Mouse (Mus musculus): ENCODE results near the gene Ndc80.
"Not testable (repeated sequence)": the region's sequence is repeated elsewhere in the genome, so short reads cannot be mapped to it uniquely, and the experiment has no call there.

Ndc80 gene

DNA sequence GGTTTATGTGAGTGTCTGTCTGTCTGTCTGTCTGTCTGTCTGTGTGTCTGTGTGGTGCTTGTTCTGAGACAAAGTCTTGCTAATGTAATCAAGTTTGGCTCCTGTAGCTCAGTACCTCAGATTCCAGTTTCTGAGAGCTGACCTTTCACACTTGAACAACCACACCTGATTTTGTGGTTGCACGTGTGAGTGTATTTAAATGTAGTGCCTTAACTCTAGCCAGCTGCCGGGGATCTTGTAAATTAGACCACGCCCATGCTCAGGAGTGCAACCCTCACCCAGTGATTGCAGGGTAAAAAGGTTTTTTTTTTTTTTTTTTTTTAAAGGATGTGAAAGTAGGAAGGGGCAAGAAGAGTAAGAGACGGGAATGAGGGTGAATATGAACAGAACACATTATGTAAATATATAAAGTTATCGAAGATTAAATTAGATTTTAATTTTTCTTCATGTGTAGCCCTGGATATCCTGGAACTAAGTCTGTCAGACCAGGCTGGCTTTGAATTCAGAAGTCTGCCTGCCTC lies 47.2 kb downstream of the Ndc80 start:
- DNase-seq (ENCODE audit: inconsistent age in 2 of 2, low spot score in 1 of 2): no peak

GRCm38 (mm10) chr17:71477481-71477880 lies 49.2 kb downstream of the Ndc80 start:
- DNase-seq (ENCODE audit: inconsistent age in 2 of 2, low spot score in 1 of 2): no peak

- peak; percentile 45 to 87 for DNase-seq (ENCODE audit: inconsistent age in 2 of 2, low spot score in 1 of 2)
Measured at GRCm38 (mm10) chr17:71476346-71477020, 50.2 kb downstream of the Ndc80 start.

GRCm38 (mm10) chr17:71475705-71476089 lies 51.0 kb downstream of the Ndc80 start:
- DNase-seq (ENCODE audit: inconsistent age in 2 of 2, low spot score in 1 of 2): peak; percentile 83 to 92

GRCm38 (mm10) chr17:71474762-71475704 lies 51.6 kb downstream of the Ndc80 start, which contains the start of gene Smchd1:
Smchd1 (minus strand) TSS chr17:71475343.
- DNase-seq (ENCODE audit: inconsistent age in 2 of 2, low spot score in 1 of 2): peak; percentile 97 to 98

- DNase-seq (ENCODE audit: inconsistent age in 2 of 2, low spot score in 1 of 2): no peak
Measured at GRCm38 (mm10) chr17:71474128-71474527, 52.5 kb downstream of the Ndc80 start.

- DNase-seq (ENCODE audit: inconsistent age in 2 of 2, low spot score in 1 of 2): no peak
Measured at GRCm38 (mm10) chr17:71471261-71471660, 55.4 kb downstream of the Ndc80 start.

- no peak for DNase-seq (ENCODE audit: inconsistent age in 2 of 2, low spot score in 1 of 2)
Measured at GRCm38 (mm10) chr17:71460312-71460711, 66.3 kb downstream of the Ndc80 start.

GRCm38 (mm10) chr17:71459818-71460217 lies 66.8 kb downstream of the Ndc80 start, which contains the start of gene Gm4707:
Gm4707 (minus strand) TSS chr17:71459918.
- DNase-seq (ENCODE audit: inconsistent age in 2 of 2, low spot score in 1 of 2): no peak

DNA sequence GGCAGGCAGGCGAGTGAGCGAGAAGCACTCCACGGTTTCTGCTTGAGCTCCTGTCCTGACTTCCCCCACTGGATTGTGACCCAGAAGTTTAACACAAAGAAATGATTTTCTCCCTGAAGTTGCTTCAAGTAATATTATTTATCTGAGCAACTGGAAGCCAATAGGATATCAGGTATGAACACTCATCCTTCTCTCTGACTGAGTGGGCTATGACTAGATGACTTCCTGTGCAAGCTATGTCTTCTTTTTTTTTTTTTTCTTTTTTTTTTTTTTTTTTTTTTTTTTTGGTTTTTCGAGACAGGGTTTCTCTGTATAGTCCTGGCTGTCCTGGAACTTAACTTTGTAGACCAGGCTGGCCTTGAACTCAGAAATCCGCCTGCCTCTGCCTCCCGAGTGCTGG lies 69.3 kb downstream of the Ndc80 start:
- not testable (repeated sequence) for DNase-seq (ENCODE audit: inconsistent age in 2 of 2, low spot score in 1 of 2)
